Comparison of ENCODE assay signal across 7 mouse cellular contexts in the genomic region with DNA sequence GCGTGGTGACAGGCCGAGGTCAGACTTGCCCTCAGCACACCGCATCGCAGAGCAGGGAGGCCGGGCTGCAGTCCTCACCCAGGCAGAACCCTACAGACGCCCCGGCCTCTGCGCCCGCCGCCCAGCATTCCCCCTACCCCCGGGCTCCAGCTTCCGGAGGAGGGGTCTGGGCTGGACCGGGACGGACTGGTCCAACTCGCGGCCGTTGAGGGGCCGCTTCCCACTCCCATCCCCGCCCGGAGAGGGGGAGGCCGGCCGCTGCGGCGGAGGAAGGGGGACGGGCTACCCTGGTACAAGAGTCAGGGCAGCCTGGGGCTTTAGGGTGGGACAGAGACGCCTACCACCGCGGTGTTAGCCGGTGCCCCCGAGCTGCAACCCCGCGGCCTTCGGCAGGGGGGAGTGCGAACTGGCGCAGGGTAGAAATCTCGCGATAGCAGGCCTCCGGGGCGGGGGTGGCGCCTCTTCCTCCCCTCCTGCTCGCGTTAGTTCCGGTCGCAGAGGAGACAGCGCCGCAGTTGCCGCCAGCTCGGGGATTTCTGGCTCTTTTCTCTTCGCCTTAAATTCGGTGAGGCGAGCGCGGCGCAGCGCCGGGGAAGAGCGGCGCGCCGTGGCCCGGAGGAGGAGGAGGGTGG. TPM values are rescaled to one million over a fixed set of nuclear protein-coding genes. Genes with fewer than 3 reads are reported as not detected.
A peak's percentile ranks its signal among the peaks of the same experiment; 100 is the strongest.
DNase-seq lines count a peak whose midpoint lies in the region; ATAC-seq lines count a peak whose summit lies in the region.

A gene (plus strand): TSS at position 247 of the 632 bp plus-strand sequence.

- H3K27me3 ChIP-seq in intestine, embryonic 16.5 days (replicated peaks; ENCODE audit: control insufficient read depth, insufficient read depth, low read length): no peaks in the 10 kb centered on the region
- H3K27me3 ChIP-seq in midbrain, embryonic 11.5 days (ENCODE audit: control insufficient read depth, insufficient read depth, low read length): no peaks in the 10 kb centered on the region

- peaks cover 5% of the 10 kb centered on the region; the same call in 1 of the 2 replicates for H3K4me1 ChIP-seq in intestine, embryonic 16.5 days (ENCODE audit: control insufficient read depth, insufficient read depth, low read length)
- peaks cover 14% of the 10 kb centered on the region for H3K4me1 ChIP-seq in midbrain, embryonic 11.5 days (ENCODE audit: control insufficient read depth, insufficient read depth, low read length)

- under 1% methylated on average over 45 of the region's 61 CpGs for WGBS in intestine, embryonic 16.5 days
- WGBS in midbrain, embryonic 11.5 days: 0% methylated on average over 50 of the region's 61 CpGs

- peak within 1 kb of the TSS; percentile 98 for H3K9ac ChIP-seq in intestine, embryonic 16.5 days (ENCODE audit: low read depth, low read length)
- H3K9ac ChIP-seq in midbrain, embryonic 11.5 days (ENCODE audit: low read length): peak within 1 kb of the TSS; percentile 92

- peak within 1 kb of the TSS; percentile 90 for H3K4me3 ChIP-seq in intestine, embryonic 16.5 days (ENCODE audit: low read length)
- H3K4me3 ChIP-seq in midbrain, embryonic 11.5 days (ENCODE audit: low read depth, low read length): peak within 1 kb of the TSS; percentile 86

- H3K27ac ChIP-seq in intestine, embryonic 16.5 days (ENCODE audit: low read length): peak within 1 kb of the TSS; percentile 99
- peak within 1 kb of the TSS; percentile 95 for H3K27ac ChIP-seq in midbrain, embryonic 11.5 days (ENCODE audit: low read depth, low read length)

- H3K9me3 ChIP-seq in intestine, embryonic 16.5 days (ENCODE audit: control insufficient read depth, low read length): no peaks in the 10 kb centered on the region
- H3K9me3 ChIP-seq in midbrain, embryonic 11.5 days (ENCODE audit: control insufficient read depth, low read length): no peaks in the 10 kb centered on the region

- DNase-seq in adrenal gland, adult 8-10 months: peak; percentile 86
- peak; percentile 96 for DNase-seq in embryo, embryonic 9.5 days (ENCODE audit: extremely low spot score)
- peak; percentile 94 to 95 for DNase-seq in gastrocnemius, postnatal 4 days (ENCODE audit: low spot score in 2 of 2)
- peak; percentile 92 to 93 for DNase-seq in left cerebral cortex, postnatal 36 days (ENCODE audit: low spot score in 2 of 2)
- DNase-seq in midbrain, embryonic 11.5 days (ENCODE audit: low spot score, missing footprints): peak; percentile 99
- DNase-seq in skeletal muscle tissue, adult 2 months (ENCODE audit: low read depth, low spot score): peak; percentile 94

- peak; percentile 98 for ATAC-seq in intestine, embryonic 16.5 days
- peak; percentile 98 for ATAC-seq in midbrain, embryonic 11.5 days (ENCODE audit: low FRiP score)

- intact Hi-C loops in left cerebral cortex, postnatal 36 days (cut with DNase I): no loop called here

- H3K4me2 ChIP-seq in intestine, embryonic 16.5 days (ENCODE audit: low read depth, low read length): peak within 1 kb of the TSS; percentile 80
- H3K4me2 ChIP-seq in midbrain, embryonic 11.5 days: peak within 1 kb of the TSS; percentile 80

- H3K36me3 ChIP-seq in intestine, embryonic 16.5 days (ENCODE audit: control insufficient read depth, insufficient read depth, low read length): peaks cover 10% of the 10 kb centered on the region; the same call in 1 of the 2 replicates
- peaks cover 10% of the 10 kb centered on the region for H3K36me3 ChIP-seq in midbrain, embryonic 11.5 days (ENCODE audit: control insufficient read depth, insufficient read depth, low read length)

RNA-seq across cellular contexts. Expression of the gene that starts here (rescaled TPM):
- total RNA-seq in adrenal gland, adult 8-10 months (2022): 100 to 1,000 TPM; 104 to 116 (median 109) TPM
- total RNA-seq in gastrocnemius, postnatal 4 days (2021): 100 to 1,000 TPM; 116 to 130 TPM
- 261 and 276 TPM in 2 replicates for polyA plus RNA-seq in intestine, embryonic 16.5 days (2015; fragmentation: Nextera tagmentation; extraction: Ambion mirVana)
- 100 to 1,000 TPM; 138 to 161 TPM for total RNA-seq in left cerebral cortex, postnatal 36 days (2021)
- polyA plus RNA-seq in midbrain, embryonic 11.5 days (2014; fragmentation: Nextera tagmentation; extraction: Ambion mirVana): 587 and 613 TPM in 2 replicates

Comparison
In these comparisons a context has a peak if more than half of its experiments do, and no peak if none do; other contexts are left out.
1. Peak in every context shown above with its lines: DNase-seq, ATAC-seq, H3K4me3 ChIP-seq and H3K27ac ChIP-seq.